ENCODE assay signal across 8 mouse cellular contexts in genomic region chr12:71768471-71768870, GRCm38 (mm10).
DNase-seq lines count a peak whose midpoint lies in the region; ATAC-seq and TF ChIP-seq lines count a peak whose summit lies in the region.

No protein-coding gene starts in this region.

- intact Hi-C loops in gastrocnemius, adult 2 months (cut with DNase I): loop anchor here (1.0 to 5.0 kb wide), 2 partner anchors 59 to 279 kb away; no protein-coding TSS in a partner anchor

- no peaks in the 10 kb centered on the region for H3K27me3 ChIP-seq in hindbrain, postnatal 0 days (ENCODE audit: insufficient read depth, low read length)
- H3K27me3 ChIP-seq in megakaryocyte, embryonic 14.5 days (replicated peaks): peaks cover 22% of the 10 kb centered on the region

- no peak for ATAC-seq in hindbrain, postnatal 0 days

- peak overlapping the region; percentile 69 for H3K4me3 ChIP-seq in gastrocnemius, adult 2 months
- H3K4me3 ChIP-seq in hindbrain, postnatal 0 days (ENCODE audit: low read length): no peak overlapping the region
- H3K4me3 ChIP-seq in megakaryocyte, embryonic 14.5 days (replicated peaks): peak overlapping the region; percentile 86

- H3K9me3 ChIP-seq in hindbrain, postnatal 0 days (ENCODE audit: low read length): no peaks in the 10 kb centered on the region
- no peaks in the 10 kb centered on the region for H3K9me3 ChIP-seq in megakaryocyte, embryonic 14.5 days

- peak; percentile 60 for DNase-seq in R1 (ENCODE audit: low read depth, low spot score)
- DNase-seq in cerebellum, postnatal 36 days: peak; percentile 77 to 81
- peak; percentile 81 for DNase-seq in gastrocnemius, adult 2 months
- peak; percentile 92 for DNase-seq in hindbrain, postnatal 0 days (ENCODE audit: low spot score)
- peak; percentile 82 to 89 for DNase-seq in left cerebral cortex, adult 18-20 months (ENCODE audit: low spot score in 2 of 2)
- peak; percentile 72 to 89 for DNase-seq in right cerebral cortex, postnatal 10 days (ENCODE audit: low spot score in 2 of 2)
- peak; percentile 84 for DNase-seq in urinary bladder, postnatal 14 days (ENCODE audit: low spot score)

- peak; percentile 97 for TF ChIP-seq CTCF in gastrocnemius, adult 2 months (IDR thresholded peaks at IDR 0.05)
- TF ChIP-seq CTCF in hindbrain, postnatal 0 days (IDR thresholded peaks at IDR 0.05; ENCODE audit: low read depth): peak; percentile 92

- peak overlapping the region; percentile 52 for H3K4me2 ChIP-seq in hindbrain, postnatal 0 days (ENCODE audit: low read depth, low read length)

- H3K27ac ChIP-seq in gastrocnemius, adult 2 months: peak overlapping the region; percentile 66
- H3K27ac ChIP-seq in hindbrain, postnatal 0 days: no peak overlapping the region

- 3% methylated on average over 12 of the region's 12 CpGs for WGBS in hindbrain, postnatal 0 days

- H3K9ac ChIP-seq in hindbrain, postnatal 0 days (replicated peaks; ENCODE audit: low read length): no peak overlapping the region

- H3K36me3 ChIP-seq in hindbrain, postnatal 0 days (ENCODE audit: insufficient read depth, low read length): no peaks in the 10 kb centered on the region
- H3K36me3 ChIP-seq in megakaryocyte, embryonic 14.5 days (replicated peaks; ENCODE audit: low read length): no peaks in the 10 kb centered on the region

- H3K4me1 ChIP-seq in hindbrain, postnatal 0 days (ENCODE audit: insufficient read depth, low read length): no peaks in the 10 kb centered on the region
- H3K4me1 ChIP-seq in megakaryocyte, embryonic 14.5 days: peaks cover 23% of the 10 kb centered on the region
